Mouse (Mus musculus) cerebellum, postnatal 14 days (tissue): ENCODE data around the gene Itpk1.

Experiments used
- DNase-seq, 2 experiments: peaks; one replicate each; pipeline ENCODE4 v3.0.0; 2021; ENCODE audit warnings: mixed read lengths in 2 of 2

The Itpk1 gene

DNA sequence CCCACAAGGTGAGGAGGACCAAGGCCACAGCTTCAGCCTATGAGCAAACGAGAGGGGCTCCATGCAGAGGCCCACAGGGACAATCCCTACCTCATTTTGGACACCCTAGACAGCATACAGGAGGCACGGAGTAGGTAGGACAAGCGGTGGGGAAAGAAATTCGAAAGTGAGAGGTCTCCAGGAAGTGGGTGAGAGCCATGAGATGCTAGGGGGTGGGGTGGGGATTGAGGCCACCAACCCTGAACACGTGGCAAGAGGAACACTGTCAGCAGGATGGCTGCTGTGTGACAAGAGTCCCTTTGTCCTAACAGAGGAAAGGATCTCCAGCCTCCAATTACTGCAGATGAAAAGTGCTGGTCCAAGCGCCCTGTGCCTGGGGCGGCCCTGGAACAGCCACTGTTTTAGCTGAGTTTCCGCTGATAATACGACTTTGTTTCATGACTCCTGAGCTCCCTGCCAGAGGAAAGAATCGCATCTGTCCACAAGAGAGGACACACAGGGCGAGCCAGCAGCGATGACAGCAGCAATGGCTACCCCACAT, 82.4 kb downstream of the Itpk1 start:
- no peak for DNase-seq

DNA sequence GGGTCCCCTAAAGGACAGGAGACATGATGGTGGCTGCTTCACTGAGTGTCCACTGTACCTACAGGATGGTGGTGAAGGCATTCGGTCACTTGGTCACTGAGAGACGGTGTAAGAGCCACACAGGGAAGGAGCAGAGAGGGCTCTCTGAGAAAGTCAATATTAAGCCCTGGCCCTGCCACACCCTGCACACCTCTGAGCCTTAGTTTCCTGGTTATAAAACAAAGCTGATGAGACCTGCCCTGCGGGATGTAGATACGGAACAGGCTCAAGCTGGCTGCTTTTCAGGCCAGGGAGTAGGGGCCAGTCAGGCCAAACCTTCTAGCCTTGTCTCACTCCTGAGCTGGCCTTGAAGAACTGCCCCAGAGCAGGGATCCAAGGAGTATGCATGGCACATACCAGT, 82.9 kb downstream of the Itpk1 start:
- no peak for DNase-seq

DNA sequence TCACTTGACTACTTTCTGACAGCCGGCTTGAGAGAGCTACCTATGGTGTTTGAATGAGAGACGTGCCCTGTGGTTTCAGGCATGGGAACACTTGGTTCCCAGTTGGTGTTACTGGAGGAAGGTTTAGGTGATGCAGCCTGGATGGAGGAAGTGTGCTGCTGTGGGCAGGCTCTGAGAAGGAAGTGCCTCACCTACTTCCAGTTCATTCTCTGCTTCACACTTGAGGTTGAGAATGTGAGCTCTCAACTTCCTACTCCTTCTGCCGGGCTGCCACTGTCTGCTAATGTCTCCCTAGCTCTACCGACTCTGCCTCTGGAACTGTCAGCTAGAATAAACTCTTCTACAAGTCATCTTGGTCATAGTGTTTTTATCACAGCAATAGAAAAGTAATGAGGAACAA, 83.5 kb downstream of the Itpk1 start:
- DNase-seq = no peak

DNA sequence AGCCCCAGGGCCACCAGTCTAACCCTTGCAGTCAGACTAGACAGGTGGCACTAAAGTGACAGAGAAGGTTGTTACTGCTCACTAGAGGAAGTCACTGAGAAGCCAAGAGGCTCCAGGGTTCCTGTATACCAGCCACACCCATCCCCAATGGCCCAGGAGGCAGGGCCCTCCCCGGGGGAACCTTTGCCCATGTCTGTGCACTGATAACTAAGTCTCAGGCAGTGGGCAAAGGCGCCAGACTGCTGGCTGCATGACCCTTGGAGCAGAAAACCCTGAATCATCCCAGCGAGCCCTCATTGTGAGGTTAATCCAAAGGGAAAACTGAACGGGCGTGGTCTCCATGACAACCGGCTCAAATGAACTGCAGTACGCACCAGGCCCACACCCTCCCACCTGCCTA, 84.8 kb downstream of the Itpk1 start:
- DNase-seq = no peak

DNA sequence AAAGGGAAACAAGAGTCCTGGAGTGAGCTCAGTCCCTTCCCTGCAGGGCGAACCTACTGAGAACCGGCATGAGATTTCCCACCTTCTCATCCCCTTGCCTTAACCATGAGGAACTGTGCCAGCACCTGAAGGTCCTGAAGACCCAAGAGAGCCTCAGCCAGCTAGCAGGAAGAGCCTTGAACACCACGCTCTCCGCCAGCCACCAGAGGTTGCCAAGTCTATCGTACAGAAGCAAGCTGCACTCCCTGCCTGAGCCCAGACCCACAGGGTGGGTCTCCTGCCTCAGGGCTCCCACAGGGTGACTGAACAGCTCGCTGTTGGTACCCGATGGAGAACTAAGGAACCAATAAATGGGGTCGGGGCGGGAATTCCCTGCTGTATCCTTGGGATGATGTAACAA, 86.6 kb downstream of the Itpk1 start:
- DNase-seq = no peak

DNA sequence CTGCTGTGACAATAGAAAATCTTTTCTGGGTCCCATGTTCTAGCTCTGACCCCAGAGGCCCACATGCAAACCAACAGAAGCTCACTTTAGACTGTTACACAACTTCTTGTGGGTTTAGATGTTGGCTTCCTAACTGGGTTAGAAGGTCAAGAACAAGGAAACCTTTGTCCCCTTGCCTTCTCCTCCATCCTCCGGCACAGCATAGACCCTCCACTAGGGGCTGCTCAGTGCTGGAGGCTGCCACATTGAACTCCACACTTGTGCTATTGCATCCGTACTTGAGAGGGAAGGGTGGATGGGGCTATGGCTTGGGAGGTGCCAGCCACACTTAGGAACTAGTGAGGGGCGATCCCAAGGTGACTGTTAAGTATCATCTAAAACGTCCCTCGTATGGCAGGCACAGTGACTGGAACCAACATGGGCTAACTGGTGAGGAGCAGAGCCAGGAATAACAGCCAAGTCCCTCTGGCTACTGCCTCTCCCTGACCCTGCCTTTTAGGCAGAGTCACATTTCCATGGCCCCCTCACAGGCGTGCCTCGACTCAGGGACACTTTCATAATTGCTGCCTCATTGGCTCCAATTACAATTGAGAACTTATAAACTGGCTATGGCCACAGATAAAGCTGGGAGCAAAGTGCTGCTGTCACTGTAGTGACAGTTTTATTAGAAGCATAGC, 87.7 kb downstream of the Itpk1 start:
- DNase-seq = no peak

DNA sequence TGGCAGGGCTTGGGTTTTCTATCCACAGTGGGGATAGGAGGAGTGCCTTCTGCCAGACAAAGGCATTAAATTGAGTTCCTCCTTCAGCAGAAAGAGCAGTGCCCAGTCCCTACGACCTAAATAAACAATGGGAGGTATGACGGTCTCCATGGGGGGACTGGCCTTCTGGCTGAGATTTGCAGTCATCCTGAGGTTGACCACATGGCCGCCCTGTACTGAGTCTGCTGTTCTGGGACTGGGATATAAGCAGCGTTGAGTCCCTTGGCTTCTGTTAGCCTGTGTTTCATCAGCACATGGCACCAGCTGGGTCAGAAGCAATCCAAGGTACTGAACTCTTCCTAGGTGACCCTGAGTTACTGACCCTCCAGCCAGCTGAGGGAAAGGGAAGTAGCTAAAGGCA, 88.5 kb downstream of the Itpk1 start:
- peak in 1 of 2 experiments; percentile 59 for DNase-seq

DNA sequence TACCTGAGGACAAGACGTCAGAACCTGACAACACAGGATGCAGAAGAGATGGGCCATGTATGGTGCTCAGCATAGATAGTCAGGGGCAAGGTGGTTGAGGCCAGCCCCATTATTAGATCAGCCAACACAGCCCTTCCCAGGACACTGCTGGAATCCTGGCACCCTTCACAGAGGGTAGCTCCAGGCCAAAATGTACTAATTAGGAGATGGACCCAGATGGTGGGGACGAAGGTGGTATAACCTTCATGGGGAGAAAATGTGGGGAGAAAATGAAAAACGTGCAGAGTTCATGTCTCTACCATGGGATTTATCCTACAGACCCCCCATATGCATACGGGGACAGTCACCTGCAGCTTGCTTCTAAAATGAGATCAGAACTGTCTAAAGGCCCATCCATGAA, 91.3 kb downstream of the Itpk1 start:
- peak; percentile 63 to 75 for DNase-seq

DNA sequence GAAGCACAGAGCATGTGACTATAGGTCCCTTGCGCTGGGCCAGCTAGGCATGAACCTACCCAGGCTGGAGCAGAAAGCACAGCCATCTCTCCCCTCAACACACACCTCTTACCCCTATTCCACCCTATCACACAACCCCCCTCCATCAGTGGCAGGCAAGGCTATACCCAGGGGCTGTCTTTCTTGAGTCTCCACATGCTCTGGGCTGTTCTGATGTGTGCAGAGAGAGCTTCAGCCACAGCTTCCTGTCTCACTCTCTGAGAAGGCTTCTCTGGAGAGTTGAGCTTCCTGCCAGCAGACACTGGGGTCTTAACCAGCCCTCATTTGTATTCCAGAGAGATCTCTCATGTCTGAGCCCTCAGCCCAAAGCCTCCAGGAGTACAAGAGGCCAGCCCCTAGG, 92.3 kb downstream of the Itpk1 start:
- no peak for DNase-seq

DNA sequence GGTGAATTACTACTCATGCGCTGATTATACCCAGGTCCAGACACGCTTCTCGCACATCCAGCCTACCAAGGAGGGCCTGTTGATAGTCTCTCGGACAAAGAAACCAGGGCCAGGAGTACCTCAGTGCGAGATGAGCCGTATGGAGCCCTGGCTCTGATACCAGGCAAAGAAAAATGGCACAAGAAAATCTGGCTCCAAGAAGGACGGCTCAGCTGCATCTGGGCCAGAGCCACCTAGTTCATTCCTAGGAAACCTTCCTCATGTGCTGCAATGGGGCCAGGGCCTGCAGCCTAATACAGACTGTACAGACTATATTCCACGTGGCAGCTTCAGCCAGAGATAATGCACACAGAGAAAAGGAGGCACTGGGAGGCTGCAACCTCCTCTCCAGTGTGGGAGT, 93.8 kb downstream of the Itpk1 start:
- peak in 1 of 2 experiments; percentile 55 for DNase-seq

DNA sequence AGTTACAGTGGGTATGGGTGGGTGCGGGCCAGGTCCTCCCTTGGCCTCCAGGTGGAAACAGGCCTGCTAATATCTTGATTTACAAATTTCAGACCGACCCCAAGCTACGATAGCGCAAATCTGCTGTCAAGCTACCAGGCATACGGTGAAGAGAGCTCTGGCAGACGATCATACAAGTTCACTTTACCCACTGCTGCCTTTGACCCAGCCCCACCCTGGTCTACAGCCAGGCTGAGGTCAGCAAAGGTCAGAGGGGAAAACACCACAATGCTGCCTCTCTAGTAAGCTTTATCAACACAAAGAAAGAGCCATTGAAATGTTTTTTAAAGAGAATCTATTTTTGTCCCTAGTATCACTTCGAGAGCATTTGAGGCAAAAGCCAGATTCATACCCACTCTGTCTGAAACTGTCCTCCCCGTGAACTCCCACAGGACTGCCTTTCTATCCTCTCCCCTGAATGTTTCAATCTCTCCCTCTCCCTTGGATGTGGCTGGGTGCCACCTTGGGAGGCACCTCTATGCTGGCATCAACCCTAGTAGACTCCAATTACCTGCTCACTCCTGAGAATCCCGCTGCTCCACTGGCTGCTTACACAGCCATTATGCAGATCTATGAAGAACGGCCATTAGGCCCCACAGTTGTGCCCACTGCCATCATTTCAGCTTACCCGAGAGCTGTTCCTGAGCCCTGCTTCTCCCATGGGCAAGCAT, 96.8 kb downstream of the Itpk1 start:
- peak in 1 of 2 experiments; percentile 44 for DNase-seq

DNA sequence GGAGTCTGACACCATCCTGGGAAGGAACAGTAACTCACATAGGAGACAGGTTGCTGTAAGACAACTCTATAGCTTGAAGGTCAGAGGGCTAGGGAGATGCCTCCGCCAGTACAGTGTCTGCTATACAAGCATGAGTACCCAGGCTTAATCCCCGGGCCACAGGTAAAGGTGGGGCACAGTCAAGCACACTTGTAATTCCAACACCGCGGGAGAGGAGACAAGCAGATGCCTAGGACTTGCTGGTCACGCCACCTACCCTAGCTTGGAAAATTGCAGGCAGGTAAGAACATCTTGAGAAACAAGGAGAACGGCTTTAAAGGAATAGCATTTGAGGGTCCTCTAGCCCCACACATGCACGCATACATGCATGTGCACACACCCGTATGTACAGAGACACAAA, 97.7 kb downstream of the Itpk1 start:
- no peak for DNase-seq

DNA sequence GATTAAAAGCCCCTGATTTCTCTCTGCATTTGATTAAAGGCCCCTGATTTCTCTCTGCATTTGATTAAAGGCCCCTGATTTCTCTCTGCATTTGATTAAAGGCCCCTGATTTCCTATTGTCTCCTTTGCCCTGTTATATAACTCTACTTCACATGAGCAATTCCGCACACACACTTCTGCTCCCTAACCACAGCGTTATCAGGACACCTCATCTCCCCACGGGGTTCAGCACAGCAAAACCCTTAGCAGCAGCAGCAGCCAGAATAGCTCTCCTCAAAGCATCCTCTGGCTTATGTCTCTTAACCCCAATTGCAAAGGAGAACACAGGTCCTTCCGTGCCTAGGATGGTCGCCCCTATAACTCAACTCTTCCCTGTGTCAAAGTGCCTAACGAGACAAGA, 99.1 kb downstream of the Itpk1 start:
- no peak for DNase-seq

DNA sequence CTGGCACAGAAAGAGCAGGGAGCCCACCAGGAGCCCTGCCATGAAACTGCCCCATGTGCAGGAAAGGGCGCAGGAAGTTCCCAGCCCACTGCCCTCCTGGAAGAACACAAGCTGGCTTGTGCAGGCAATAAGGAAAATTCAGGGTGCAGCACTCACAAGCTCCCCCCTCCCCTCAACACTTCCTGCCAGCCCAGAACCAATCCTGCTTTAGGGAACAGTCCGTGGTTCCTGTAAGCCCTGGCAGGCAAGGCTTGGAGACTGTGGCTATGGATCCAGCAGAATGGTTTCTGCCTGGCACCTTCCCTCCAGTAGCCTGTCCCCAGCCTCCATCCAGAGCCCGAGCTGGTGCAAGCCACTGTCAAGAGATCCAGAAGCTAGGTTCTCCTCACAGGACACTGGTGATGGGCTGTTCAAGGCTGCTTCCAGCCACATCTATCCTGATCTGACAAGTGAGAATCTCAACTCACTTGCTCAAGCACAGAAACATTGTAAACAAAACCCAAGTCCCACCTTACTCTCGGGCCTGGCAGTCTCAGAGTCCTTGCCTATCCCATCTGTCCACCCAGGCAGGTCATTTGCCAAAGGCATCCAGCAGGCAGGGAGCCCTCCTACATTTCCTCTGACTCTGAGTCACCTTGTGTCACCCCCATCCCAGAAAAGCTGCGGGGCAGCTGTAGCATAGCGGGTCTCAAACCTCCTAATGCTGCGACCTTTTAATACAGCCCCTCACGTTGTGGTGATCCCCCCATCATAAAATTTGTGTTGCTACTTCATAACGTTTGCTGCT, 102.3 kb downstream of the Itpk1 start:
- no peak for DNase-seq

DNA sequence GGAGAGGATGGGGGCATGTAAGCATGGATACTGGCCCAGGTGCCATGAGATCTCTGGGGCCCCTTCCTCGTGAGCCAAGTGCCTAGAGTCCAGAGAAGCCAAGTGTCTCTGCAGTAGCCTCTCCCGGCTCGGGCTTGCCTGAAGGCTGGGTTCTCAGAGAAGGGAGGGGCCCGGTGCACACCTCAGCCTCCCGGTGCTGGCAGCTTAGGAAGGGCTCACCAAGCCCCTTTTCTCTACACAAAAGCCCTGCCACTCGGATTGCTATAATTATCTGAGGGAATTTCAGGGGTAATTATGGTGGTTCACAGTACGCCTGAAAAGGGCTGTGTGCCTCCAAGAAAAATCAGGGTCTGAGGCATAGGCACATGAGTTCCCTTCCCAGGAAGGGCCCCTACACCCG, 102.9 kb downstream of the Itpk1 start:
- DNase-seq = no peak

DNA sequence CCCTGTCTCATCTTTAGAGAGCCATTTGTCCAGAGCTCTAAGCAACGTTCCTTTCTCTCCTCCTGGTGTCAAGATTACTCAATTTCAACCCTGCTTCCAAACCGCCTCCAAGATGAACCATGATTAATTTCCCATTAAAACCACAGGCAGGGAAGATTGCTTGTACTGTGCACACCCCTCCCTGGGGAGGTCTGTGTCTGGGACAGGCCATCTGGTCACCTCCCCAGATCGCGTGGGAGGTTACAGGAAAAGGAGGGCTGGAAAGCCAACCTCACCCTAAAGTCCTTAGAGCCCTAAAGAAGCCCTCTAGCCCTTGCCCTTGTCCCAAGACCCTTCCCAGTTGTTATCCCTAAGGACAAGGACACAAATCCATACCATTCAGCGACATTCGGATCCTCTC, 104.4 kb downstream of the Itpk1 start:
- DNase-seq = no peak

DNA sequence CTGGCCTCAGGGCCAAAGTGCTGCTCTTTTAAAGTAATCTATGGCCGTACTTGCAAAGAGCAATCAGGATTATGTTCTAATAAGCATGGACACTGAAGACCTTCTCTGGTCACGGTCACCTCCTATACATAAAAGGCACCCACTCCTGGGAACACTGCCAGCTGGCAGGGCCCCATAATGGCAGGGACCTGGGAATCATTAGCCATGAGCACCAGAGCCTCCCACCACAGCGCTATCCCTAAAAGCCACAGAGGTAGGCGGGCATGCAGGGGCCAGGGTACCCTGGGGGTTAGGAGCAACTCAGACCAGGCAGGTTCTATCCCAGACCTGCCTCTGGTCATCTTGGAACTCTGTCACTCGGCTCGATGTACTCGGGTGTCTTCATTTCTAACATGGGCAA, 104.9 kb downstream of the Itpk1 start:
- peak in 1 of 2 experiments; percentile 59 for DNase-seq

DNA sequence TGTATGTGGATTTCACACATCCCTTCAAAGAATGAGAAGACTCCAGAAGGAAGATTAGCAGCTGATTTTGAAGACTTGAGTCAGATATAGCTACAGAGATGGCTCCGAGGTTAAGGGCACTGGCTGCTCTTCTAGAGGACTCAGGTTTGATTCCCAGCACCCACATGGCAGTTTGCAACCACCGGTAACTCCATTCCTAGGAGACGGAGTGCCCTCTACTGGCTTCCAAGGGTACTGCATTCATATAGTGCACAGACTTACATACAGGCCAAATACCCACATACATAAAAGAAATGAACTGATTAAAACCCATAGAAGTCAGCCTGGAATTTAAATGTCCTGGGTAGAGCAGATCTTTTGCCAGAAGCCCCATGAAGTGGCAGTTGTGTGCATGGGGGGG, 106.2 kb downstream of the Itpk1 start:
- DNase-seq = no peak

DNA sequence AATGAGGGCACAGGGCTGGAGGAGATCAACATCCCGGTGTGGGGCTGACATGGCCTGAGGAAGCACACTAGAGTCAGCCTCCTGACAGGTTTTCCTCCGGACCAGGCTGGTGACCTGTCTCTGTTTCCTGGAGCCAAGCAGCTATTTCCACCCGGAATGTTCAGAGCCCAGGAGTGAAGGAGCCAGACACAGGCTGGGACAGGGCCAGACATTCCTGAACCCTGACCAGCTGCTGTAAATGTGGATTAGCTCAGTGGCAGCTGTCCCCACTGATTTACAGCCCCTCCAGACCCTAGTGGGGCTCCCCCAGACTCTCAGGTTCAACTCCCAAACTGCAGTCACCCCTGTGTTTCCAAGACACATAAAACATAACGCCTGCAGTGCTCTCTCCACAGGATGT, 107.3 kb downstream of the Itpk1 start:
- DNase-seq = no peak

DNA sequence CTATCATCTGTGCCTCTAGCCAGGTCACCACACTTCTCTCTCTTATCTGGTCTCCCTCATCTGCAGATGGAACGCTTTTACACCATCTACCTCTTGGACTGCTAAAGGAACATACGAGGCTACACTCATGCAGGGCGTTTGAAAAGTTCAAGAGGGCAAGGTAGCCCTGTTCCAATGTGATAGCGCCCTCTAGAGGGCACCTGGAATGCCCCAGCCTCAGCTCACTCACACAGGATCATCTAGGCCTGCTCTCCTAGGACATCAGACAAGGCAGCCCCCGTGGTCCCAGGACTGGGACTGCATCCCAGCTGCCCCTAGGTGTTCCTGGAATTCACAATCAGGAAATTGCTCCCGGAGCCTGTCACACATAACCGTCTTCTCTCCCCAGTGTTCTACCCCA, 108.3 kb downstream of the Itpk1 start:
- DNase-seq = peak in 1 of 2 experiments; percentile 51

DNA sequence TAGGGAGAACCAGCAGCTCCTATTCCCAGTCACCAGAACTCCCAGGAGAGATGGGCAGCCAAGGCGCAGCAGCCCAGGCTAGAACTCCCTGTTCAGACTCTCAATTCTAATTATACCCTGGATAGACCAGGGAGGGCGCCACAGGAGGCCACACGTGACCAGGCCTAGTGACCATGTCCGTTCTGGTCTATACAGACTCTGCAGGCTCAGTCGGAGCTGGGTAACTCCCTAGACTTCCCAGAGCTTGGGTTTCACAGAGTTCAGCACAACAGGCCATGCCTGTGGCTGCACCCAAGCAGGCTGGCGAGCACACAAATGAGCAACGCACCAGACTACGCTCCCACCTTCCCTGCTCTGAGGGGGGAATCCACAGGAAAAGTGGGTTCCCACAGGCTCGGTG, 110.1 kb downstream of the Itpk1 start:
- no peak for DNase-seq

DNA sequence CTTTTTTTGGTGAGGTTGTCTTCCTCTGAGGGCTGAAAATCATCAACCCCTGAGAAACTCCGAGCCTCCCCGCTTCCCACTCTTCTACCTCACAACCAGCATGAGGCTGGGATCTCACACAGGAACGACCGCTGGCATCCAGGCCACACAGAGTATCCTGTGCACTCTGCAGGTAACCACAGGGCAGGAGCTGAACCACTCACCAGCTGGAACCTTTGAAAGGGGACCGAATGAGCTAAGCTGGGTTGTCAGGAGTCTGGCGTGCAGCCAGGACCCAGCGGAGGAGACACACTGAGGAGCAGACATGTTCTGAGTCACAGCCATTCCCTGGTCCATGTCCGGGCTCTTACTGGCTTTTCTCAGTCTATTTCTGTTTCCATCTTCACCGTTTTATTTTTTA, 111.0 kb downstream of the Itpk1 start:
- DNase-seq = peak; percentile 87 to 88

DNA sequence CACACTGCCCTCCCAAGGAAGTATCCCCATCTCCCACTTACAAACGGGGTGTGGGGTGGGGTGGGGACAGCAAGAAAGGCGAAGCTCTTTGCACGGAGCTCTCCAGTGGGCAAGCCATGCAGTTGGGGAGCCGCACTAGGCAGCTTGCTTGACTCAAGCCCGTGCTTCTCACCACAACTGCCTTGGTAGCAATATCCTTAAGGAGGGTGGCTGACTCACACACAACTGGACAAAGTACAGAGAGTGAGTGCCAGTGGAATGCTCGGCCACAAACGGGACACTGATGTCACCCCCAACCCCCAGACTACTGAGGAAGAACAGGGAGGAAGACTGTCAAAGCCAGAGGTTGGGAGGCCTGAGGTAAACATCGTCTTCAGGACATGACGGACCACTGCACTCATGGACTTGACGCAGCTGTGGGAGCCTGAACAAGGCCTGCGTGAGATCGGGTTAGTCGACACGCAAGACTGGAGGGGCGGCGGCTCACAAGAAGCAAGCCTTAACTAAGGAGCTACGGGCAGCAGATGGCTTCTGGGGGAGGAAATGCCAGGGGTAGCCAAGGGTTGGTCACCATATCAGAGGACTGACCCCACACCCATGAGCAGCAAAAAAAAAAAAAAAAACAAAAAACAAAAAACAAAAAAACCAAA, 113.9 kb downstream of the Itpk1 start:
- no peak for DNase-seq
